Mouse (Mus musculus) MEL (cell line): ENCODE results near the gene Col4a1.

Experiments
- POLR2A ChIP-seq, 2 experiments: IDR thresholded peaks; 2 replicates each; pipeline ENCODE4 v1.6.1; 2011 to 2012; ENCODE audit warnings: low read length in 2 of 2, mild to moderate bottlenecking in 2 of 2, control low read depth in 1 of 2, improper control_type of control experiment in 1 of 2, low read depth in 1 of 2, moderate library complexity in 1 of 2; ENCODE audit not compliant: control insufficient read depth in 1 of 2, insufficient read depth in 1 of 2, poor library complexity in 1 of 2
- POLR2AphosphoS2 ChIP-seq: IDR thresholded peaks from 2 replicates; pipeline ENCODE4 v1.6.1; 2011; ENCODE audit warnings: low read length, improper control_type of control experiment
- ZC3H11A ChIP-seq: IDR thresholded peaks from 2 replicates; pipeline ENCODE4 v1.6.1; 2012; ENCODE audit warnings: low read depth, mild to moderate bottlenecking, inconsistent platforms, low read length, improper control_type of control experiment
- ZKSCAN1 ChIP-seq: IDR thresholded peaks from 2 replicates; pipeline ENCODE4 v1.6.1; 2012; ENCODE audit warnings: low read depth, mild to moderate bottlenecking, inconsistent platforms, low read length, improper control_type of control experiment, moderate library complexity

DNA sequence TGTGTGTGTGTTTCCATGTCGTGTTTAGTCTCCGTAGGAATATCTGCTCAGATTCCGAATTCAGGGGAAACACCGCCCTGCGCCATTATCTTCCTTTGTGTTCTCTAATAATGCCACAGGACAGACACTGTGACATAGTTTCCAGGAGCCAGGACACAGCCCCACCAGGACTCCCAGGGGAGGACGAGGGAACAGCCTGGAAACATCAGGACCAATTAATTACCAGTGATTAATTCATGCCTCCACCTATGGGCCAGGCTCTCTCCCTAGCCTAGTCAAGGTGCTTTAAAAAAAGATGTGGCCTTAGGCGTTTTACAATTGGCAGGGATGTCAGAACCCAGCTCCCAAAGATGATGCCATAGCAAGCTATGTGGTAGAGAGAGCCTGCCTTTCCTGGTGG is 5.2 kb downstream of the Col4a1 start:
- no peak for TF ChIP-seq POLR2AphosphoS2
- TF ChIP-seq POLR2A (IDR thresholded peaks at IDR 0.05; ENCODE audit: control insufficient read depth in 1 of 2, insufficient read depth in 1 of 2, low read depth in 1 of 2, low read length in 2 of 2, poor library complexity in 1 of 2): no peak
- no peak for TF ChIP-seq ZC3H11A
- TF ChIP-seq ZKSCAN1: no peak
